Mouse (Mus musculus): ENCODE measurements at regions not wholly inside any gene's neighbourhood (a gene's known extent, or its start where the extent isn't known, plus 50 kb on each side); places are given as distances from the start of the nearest gene placed in this dataset.

DNA sequence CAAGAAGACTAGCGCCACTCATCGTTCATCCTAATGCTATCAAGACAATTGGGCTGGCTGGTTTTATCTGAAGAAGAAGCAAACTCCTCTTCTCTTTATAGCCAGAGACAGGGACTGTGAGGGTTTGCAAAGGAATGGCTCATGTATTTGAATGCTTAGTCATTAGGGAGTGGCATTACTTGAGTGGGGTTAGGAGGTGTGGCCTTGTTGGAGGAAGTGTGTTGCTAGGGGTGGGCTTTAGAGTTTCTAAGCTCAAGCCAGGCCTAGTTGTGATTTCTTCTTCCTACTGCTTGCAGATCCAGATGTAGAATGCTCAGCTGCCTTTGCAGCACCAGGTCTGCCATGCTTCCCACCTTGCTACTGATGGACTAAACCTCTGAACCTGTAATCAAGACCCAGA is 169.4 kb upstream of the Masp1 start:
- no peaks in the 10 kb centered on the region for H3K27me3 ChIP-seq (replicated peaks; ENCODE audit: control insufficient read depth, insufficient read depth, low read length)
- no peaks in the 10 kb centered on the region for H3K36me3 ChIP-seq (ENCODE audit: control insufficient read depth, insufficient read depth, low read length)
- no peak for DNase-seq
- no peak overlapping the region for H3K27ac ChIP-seq (ENCODE audit: insufficient read depth, low read depth, low read length)
- no peak overlapping the region for H3K4me3 ChIP-seq (ENCODE audit: insufficient read depth, low read depth, low read length)
- H3K4me1 ChIP-seq (ENCODE audit: control insufficient read depth, insufficient read depth, low read length): no peaks in the 10 kb centered on the region
- no peak for TF ChIP-seq CTCF (conservative IDR thresholded peaks at IDR 0.05; ENCODE audit: insufficient read depth, insufficient read length, low read depth, low read length)
- no peak for TF ChIP-seq POLR2A (IDR thresholded peaks at IDR 0.05; ENCODE audit: low read depth, low read length)
- 98% methylated on average over 2 of the region's 2 CpGs for WGBS

DNA sequence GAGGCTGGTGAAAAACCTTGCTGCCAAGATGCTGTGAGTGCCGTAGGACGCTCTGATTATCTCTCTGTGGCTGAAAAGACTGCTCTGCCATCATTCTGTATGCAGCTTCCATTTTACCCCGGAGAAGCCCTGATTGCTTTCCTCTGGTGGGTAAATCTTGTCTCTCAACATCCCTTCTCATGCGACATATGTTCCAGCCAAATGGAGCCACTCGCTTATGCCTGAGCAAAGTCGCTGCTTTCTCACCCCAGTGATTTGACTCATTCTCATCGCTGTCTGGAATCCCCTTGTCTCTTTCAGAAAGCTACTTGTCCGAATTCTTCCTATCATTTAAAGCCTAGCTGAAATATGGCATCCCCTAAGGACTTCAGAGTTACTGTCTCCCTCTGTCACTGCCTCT is 166.2 kb upstream of the Masp1 start:
- Histone ChIP-seq H3K4me1 (ENCODE audit: control insufficient read depth, insufficient read depth, low read length) (no peaks in the 10 kb centered on the region), H3K27ac (ENCODE audit: insufficient read depth, low read depth, low read length) (no peak overlapping the region), H3K4me3 (ENCODE audit: insufficient read depth, low read depth, low read length) (no peak overlapping the region), H3K36me3 (ENCODE audit: control insufficient read depth, insufficient read depth, low read length) (no peaks in the 10 kb centered on the region), H3K27me3 (replicated peaks; ENCODE audit: control insufficient read depth, insufficient read depth, low read length) (no peaks in the 10 kb centered on the region)
- TF ChIP-seq CTCF (conservative IDR thresholded peaks at IDR 0.05; ENCODE audit: insufficient read depth, insufficient read length, low read depth, low read length) (no peak), POLR2A (IDR thresholded peaks at IDR 0.05; ENCODE audit: low read depth, low read length) (no peak)
- 76% methylated on average over 8 of the region's 8 CpGs for WGBS
- DNase-seq: no peak

DNA sequence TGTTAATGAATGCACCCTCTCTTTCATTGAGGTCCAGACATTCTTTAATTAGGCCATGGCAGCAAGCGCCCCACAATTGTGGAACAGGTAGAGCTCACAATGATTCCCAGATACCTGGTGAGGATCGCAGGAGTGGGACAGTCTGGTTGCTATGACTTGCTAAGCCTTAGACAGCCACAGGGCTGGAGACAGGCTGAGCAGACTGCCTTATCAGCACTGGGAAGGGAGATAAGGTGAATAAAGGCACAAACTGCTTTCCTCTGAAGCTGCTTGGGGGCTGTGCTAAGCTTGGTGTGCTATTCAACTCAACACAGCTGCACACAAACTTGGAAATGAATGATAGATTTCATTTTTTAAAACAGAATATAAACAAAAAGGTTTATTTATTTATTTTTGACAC is 159.8 kb upstream of the Masp1 start:
- 91% methylated on average over 2 of the region's 2 CpGs for WGBS
- no peak for DNase-seq
- no peaks in the 10 kb centered on the region for H3K4me1 ChIP-seq (ENCODE audit: control insufficient read depth, insufficient read depth, low read length)
- H3K4me3 ChIP-seq (ENCODE audit: insufficient read depth, low read depth, low read length): no peak overlapping the region
- TF ChIP-seq CTCF (conservative IDR thresholded peaks at IDR 0.05; ENCODE audit: insufficient read depth, insufficient read length, low read depth, low read length): no peak
- TF ChIP-seq POLR2A (IDR thresholded peaks at IDR 0.05; ENCODE audit: low read depth, low read length): no peak
- H3K36me3 ChIP-seq (ENCODE audit: control insufficient read depth, insufficient read depth, low read length): no peaks in the 10 kb centered on the region
- no peaks in the 10 kb centered on the region for H3K27me3 ChIP-seq (replicated peaks; ENCODE audit: control insufficient read depth, insufficient read depth, low read length)
- no peak overlapping the region for H3K27ac ChIP-seq (ENCODE audit: insufficient read depth, low read depth, low read length)

DNA sequence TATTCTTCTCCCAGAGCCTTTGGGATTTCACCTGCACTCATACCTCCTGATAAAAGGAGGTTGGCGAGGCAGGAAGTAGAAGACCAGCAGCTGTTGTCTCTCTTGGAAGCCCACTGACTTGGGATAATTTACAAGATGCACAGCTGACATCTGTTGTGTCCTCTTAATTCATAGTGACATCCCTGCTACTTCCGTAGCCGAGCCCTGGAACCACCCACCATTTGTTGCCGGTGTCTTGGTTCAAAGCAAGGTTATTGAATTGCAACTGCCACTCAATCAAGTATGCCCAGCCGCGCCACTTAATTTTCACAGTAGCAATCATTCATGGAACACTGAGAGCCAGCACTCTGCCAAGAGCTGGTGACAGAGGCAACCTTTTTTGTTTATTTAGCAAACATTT is 151.8 kb upstream of the Masp1 start:
- H3K4me3 ChIP-seq (ENCODE audit: insufficient read depth, low read depth, low read length): no peak overlapping the region
- DNase-seq: no peak
- H3K4me1 ChIP-seq (ENCODE audit: control insufficient read depth, insufficient read depth, low read length): no peaks in the 10 kb centered on the region
- no peak overlapping the region for H3K27ac ChIP-seq (ENCODE audit: insufficient read depth, low read depth, low read length)
- no peak for TF ChIP-seq POLR2A (IDR thresholded peaks at IDR 0.05; ENCODE audit: low read depth, low read length)
- TF ChIP-seq CTCF (conservative IDR thresholded peaks at IDR 0.05; ENCODE audit: insufficient read depth, insufficient read length, low read depth, low read length): no peak
- 33% methylated on average over 6 of the region's 6 CpGs for WGBS
- no peaks in the 10 kb centered on the region for H3K36me3 ChIP-seq (ENCODE audit: control insufficient read depth, insufficient read depth, low read length)
- no peaks in the 10 kb centered on the region for H3K27me3 ChIP-seq (replicated peaks; ENCODE audit: control insufficient read depth, insufficient read depth, low read length)

DNA sequence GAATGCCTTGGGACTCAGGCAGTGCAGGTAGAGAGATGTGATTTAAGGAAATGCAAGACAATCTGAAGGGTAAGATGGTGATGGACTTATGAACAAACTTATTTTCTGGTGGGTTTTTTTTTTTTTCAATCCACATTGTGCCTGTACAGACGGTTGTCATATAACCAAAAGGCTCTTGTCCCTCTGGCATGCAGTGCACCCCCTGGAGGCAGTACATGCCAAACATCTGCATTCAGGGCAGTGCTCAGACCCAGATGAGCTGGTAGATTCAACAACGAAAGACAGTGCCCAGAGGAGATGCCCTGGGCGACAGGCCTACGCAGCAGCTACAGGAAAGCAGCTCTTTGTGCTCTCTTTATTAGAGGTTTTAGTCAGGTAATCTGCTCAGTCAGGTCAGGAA is 149.5 kb upstream of the Masp1 start:
- DNase-seq: no peak
- H3K4me3 ChIP-seq (ENCODE audit: insufficient read depth, low read depth, low read length): no peak overlapping the region
- 78% methylated on average over 4 of the region's 4 CpGs for WGBS
- TF ChIP-seq CTCF (conservative IDR thresholded peaks at IDR 0.05; ENCODE audit: insufficient read depth, insufficient read length, low read depth, low read length) (0 out of 2 replicates have a peak, but pooled peaks have one; percentile 13), POLR2A (IDR thresholded peaks at IDR 0.05; ENCODE audit: low read depth, low read length) (no peak)
- no peaks in the 10 kb centered on the region for H3K27me3 ChIP-seq (replicated peaks; ENCODE audit: control insufficient read depth, insufficient read depth, low read length)
- H3K4me1 ChIP-seq (ENCODE audit: control insufficient read depth, insufficient read depth, low read length): no peaks in the 10 kb centered on the region
- no peaks in the 10 kb centered on the region for H3K36me3 ChIP-seq (ENCODE audit: control insufficient read depth, insufficient read depth, low read length)
- no peak overlapping the region for H3K27ac ChIP-seq (ENCODE audit: insufficient read depth, low read depth, low read length)

DNA sequence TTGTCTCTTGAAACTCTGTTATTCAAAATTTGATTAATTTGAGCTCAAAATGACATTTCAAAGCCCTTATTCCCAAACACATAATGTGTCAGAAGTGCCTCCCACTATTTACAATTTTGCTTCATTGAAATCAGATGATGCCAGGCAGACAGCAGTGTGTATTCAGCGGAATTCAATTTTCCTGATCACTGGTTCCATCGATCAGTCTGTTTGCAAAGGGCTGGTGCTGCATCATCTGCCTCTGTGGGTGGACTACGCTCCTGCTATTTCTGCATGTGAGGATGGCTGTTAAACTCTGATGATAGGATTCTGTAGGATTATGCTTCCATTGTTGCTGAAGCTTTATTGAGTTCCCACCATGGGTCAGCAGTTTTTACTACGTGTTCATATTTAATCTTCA is 149.0 kb upstream of the Masp1 start:
- Histone ChIP-seq H3K27ac (ENCODE audit: insufficient read depth, low read depth, low read length) (no peak overlapping the region), H3K27me3 (replicated peaks; ENCODE audit: control insufficient read depth, insufficient read depth, low read length) (no peaks in the 10 kb centered on the region), H3K4me3 (ENCODE audit: insufficient read depth, low read depth, low read length) (no peak overlapping the region), H3K4me1 (ENCODE audit: control insufficient read depth, insufficient read depth, low read length) (no peaks in the 10 kb centered on the region), H3K36me3 (ENCODE audit: control insufficient read depth, insufficient read depth, low read length) (no peaks in the 10 kb centered on the region)
- 78% methylated on average over 4 of the region's 4 CpGs for WGBS
- no peak for TF ChIP-seq CTCF (conservative IDR thresholded peaks at IDR 0.05; ENCODE audit: insufficient read depth, insufficient read length, low read depth, low read length)
- TF ChIP-seq POLR2A (IDR thresholded peaks at IDR 0.05; ENCODE audit: low read depth, low read length): no peak
- DNase-seq: no peak
